Mouse (Mus musculus): ENCODE results near the gene Tbc1d8b. TPM values are rescaled to one million over a fixed set of nuclear protein-coding genes. Genes with fewer than 3 reads are reported as not detected.

The Tbc1d8b gene
- 0.78 and 0.95 TPM in 2 replicates for polyA plus RNA-seq (2016; fragmentation: Nextera tagmentation; extraction: Ambion mirVana)

- no peaks in the 10 kb centered on the region for H3K36me3 ChIP-seq
- no peaks in the 10 kb centered on the region for H3K9me3 ChIP-seq
- peak within 1 kb of the TSS; percentile 74 for H3K27ac ChIP-seq
- no peaks in the 10 kb centered on the region for H3K4me1 ChIP-seq (replicated peaks)
- peak; percentile 63 for DNase-seq (ENCODE audit: low spot score)
- 12% methylated on average over 43 of the region's 43 CpGs for WGBS
- H3K4me3 ChIP-seq = peak within 1 kb of the TSS; percentile 61
- peaks cover 19% of the 10 kb centered on the region for H3K27me3 ChIP-seq (ENCODE audit: insufficient read depth, poor library complexity, severe bottlenecking)
These were observed at the start of gene Tbc1d8b for GRCm38 (mm10) chrX:139684775-139685695. Tbc1d8b (plus strand) TSS chrX:139684996.

GRCm38 (mm10) chrX:139639744-139640143 lies 45.1 kb upstream of the Tbc1d8b start:
- Histone ChIP-seq H3K36me3 (no peaks in the 10 kb centered on the region), H3K27ac (no peak overlapping the region), H3K4me1 (replicated peaks) (no peaks in the 10 kb centered on the region), H3K27me3 (ENCODE audit: insufficient read depth, poor library complexity, severe bottlenecking) (peaks cover 4% of the 10 kb centered on the region; the same call in 1 of the 2 replicates), H3K9me3 (no peaks in the 10 kb centered on the region), H3K4me3 (no peak overlapping the region)
- 82% methylated on average over 2 of the region's 2 CpGs for WGBS
- DNase-seq (ENCODE audit: low spot score) = no peak

GRCm38 (mm10) chrX:139640418-139640817 lies 44.4 kb upstream of the Tbc1d8b start:
- H3K4me3 ChIP-seq = no peak overlapping the region
- peaks cover 4% of the 10 kb centered on the region; the same call in 1 of the 2 replicates for H3K27me3 ChIP-seq (ENCODE audit: insufficient read depth, poor library complexity, severe bottlenecking)
- no peak overlapping the region for H3K27ac ChIP-seq
- DNase-seq (ENCODE audit: low spot score) = no peak
- no peaks in the 10 kb centered on the region for H3K9me3 ChIP-seq
- H3K36me3 ChIP-seq = no peaks in the 10 kb centered on the region
- H3K4me1 ChIP-seq (replicated peaks) = no peaks in the 10 kb centered on the region

- Histone ChIP-seq H3K4me3 (no peak overlapping the region), H3K27ac (no peak overlapping the region), H3K36me3 (no peaks in the 10 kb centered on the region), H3K9me3 (no peaks in the 10 kb centered on the region), H3K4me1 (replicated peaks) (no peaks in the 10 kb centered on the region), H3K27me3 (ENCODE audit: insufficient read depth, poor library complexity, severe bottlenecking) (peaks cover 7% of the 10 kb centered on the region; the same call in 1 of the 2 replicates)
- 81% methylated on average over 5 of the region's 5 CpGs for WGBS
- DNase-seq (ENCODE audit: low spot score) = no peak
These were observed 32.6 kb upstream of the Tbc1d8b start for GRCm38 (mm10) chrX:139652226-139652625.

- DNase-seq (ENCODE audit: low spot score) = no peak
- no peak overlapping the region for H3K27ac ChIP-seq
- peaks cover 7% of the 10 kb centered on the region; the same call in 1 of the 2 replicates for H3K27me3 ChIP-seq (ENCODE audit: insufficient read depth, poor library complexity, severe bottlenecking)
- H3K4me3 ChIP-seq = no peak overlapping the region
- H3K9me3 ChIP-seq = no peaks in the 10 kb centered on the region
- 96% methylated on average over 3 of the region's 3 CpGs for WGBS
- H3K36me3 ChIP-seq = no peaks in the 10 kb centered on the region
- no peaks in the 10 kb centered on the region for H3K4me1 ChIP-seq (replicated peaks)
These were observed 31.5 kb upstream of the Tbc1d8b start for GRCm38 (mm10) chrX:139653292-139653691.

- H3K4me1 ChIP-seq (replicated peaks) = no peaks in the 10 kb centered on the region
- DNase-seq (ENCODE audit: low spot score) = no peak
- WGBS = 76% methylated on average over 5 of the region's 5 CpGs
- peaks cover 7% of the 10 kb centered on the region; the same call in 1 of the 2 replicates for H3K27me3 ChIP-seq (ENCODE audit: insufficient read depth, poor library complexity, severe bottlenecking)
- H3K27ac ChIP-seq = no peak overlapping the region
- H3K36me3 ChIP-seq = no peaks in the 10 kb centered on the region
- H3K9me3 ChIP-seq = no peaks in the 10 kb centered on the region
- H3K4me3 ChIP-seq = no peak overlapping the region
These were observed 30.3 kb upstream of the Tbc1d8b start for GRCm38 (mm10) chrX:139654350-139655063.

GRCm38 (mm10) chrX:139662111-139662510 lies 22.7 kb upstream of the Tbc1d8b start:
- H3K36me3 ChIP-seq = no peaks in the 10 kb centered on the region
- no peaks in the 10 kb centered on the region for H3K9me3 ChIP-seq
- WGBS = 54% methylated on average over 1 of the region's 1 CpGs

GRCm38 (mm10) chrX:139665829-139666228 lies 19.0 kb upstream of the Tbc1d8b start:
- H3K36me3 ChIP-seq = no peaks in the 10 kb centered on the region
- H3K9me3 ChIP-seq = no peaks in the 10 kb centered on the region
- DNase-seq (ENCODE audit: low spot score) = no peak
- H3K4me3 ChIP-seq = no peak overlapping the region
- peaks cover 3% of the 10 kb centered on the region; the same call in 1 of the 2 replicates for H3K27me3 ChIP-seq (ENCODE audit: insufficient read depth, poor library complexity, severe bottlenecking)
- no peak overlapping the region for H3K27ac ChIP-seq
- no peaks in the 10 kb centered on the region for H3K4me1 ChIP-seq (replicated peaks)
- 88% methylated on average over 2 of the region's 2 CpGs for WGBS

More at GRCm38 (mm10) chrX:139662111-139662510, 22.7 kb upstream of the Tbc1d8b start:
- DNase-seq (ENCODE audit: low spot score) = no peak
- Histone ChIP-seq H3K4me1 (replicated peaks) (no peaks in the 10 kb centered on the region), H3K27ac (no peak overlapping the region), H3K27me3 (ENCODE audit: insufficient read depth, poor library complexity, severe bottlenecking) (peaks cover 3% of the 10 kb centered on the region; the same call in 1 of the 2 replicates), H3K4me3 (no peak overlapping the region)

GRCm38 (mm10) chrX:139684410-139684774 lies 404 bp upstream of the Tbc1d8b start:
- Histone ChIP-seq H3K4me1 (replicated peaks) (no peaks in the 10 kb centered on the region), H3K4me3 (peak overlapping the region; percentile 61), H3K9me3 (no peaks in the 10 kb centered on the region), H3K27ac (peak overlapping the region; percentile 74), H3K27me3 (ENCODE audit: insufficient read depth, poor library complexity, severe bottlenecking) (peaks cover 19% of the 10 kb centered on the region), H3K36me3 (no peaks in the 10 kb centered on the region)
- 17% methylated on average over 8 of the region's 8 CpGs for WGBS
- DNase-seq (ENCODE audit: low spot score) = no peak

- Histone ChIP-seq H3K27ac (no peak within 1 kb of the TSS), H3K4me1 (replicated peaks) (no peaks in the 10 kb centered on the region), H3K36me3 (no peaks in the 10 kb centered on the region), H3K9me3 (no peaks in the 10 kb centered on the region), H3K27me3 (ENCODE audit: insufficient read depth, poor library complexity, severe bottlenecking) (peaks cover 10% of the 10 kb centered on the region; the same call in 1 of the 2 replicates), H3K4me3 (no peak within 1 kb of the TSS)
- DNase-seq (ENCODE audit: low spot score) = no peak
- 96% methylated on average over 8 of the region's 8 CpGs for WGBS
These were observed 29.6 kb downstream of the Tbc1d8b start, which contains the start of gene Gm15013 for GRCm38 (mm10) chrX:139714381-139714780. Gm15013 (minus strand) TSS chrX:139714481.

- Histone ChIP-seq H3K9me3 (no peaks in the 10 kb centered on the region), H3K4me1 (replicated peaks) (no peaks in the 10 kb centered on the region), H3K36me3 (no peaks in the 10 kb centered on the region), H3K4me3 (no peak overlapping the region), H3K27me3 (ENCODE audit: insufficient read depth, poor library complexity, severe bottlenecking) (peaks cover 18% of the 10 kb centered on the region), H3K27ac (no peak overlapping the region)
- WGBS = 90% methylated on average over 2 of the region's 2 CpGs
- no peak for DNase-seq (ENCODE audit: low spot score)
These were observed 37.6 kb downstream of the Tbc1d8b start for GRCm38 (mm10) chrX:139722350-139722749.

GRCm38 (mm10) chrX:139730541-139730940 lies 45.7 kb downstream of the Tbc1d8b start:
- peaks cover 17% of the 10 kb centered on the region for H3K27me3 ChIP-seq (ENCODE audit: insufficient read depth, poor library complexity, severe bottlenecking)
- H3K4me3 ChIP-seq = no peak overlapping the region
- no peaks in the 10 kb centered on the region for H3K36me3 ChIP-seq
- H3K9me3 ChIP-seq = no peaks in the 10 kb centered on the region
- no peak for DNase-seq (ENCODE audit: low spot score)
- H3K27ac ChIP-seq = no peak overlapping the region
- 87% methylated on average over 3 of the region's 3 CpGs for WGBS
- no peaks in the 10 kb centered on the region for H3K4me1 ChIP-seq (replicated peaks)

GRCm38 (mm10) chrX:139737066-139737465 lies 52.3 kb downstream of the Tbc1d8b start:
- 88% methylated on average over 5 of the region's 5 CpGs for WGBS
- no peaks in the 10 kb centered on the region for H3K4me1 ChIP-seq (replicated peaks)
- no peak overlapping the region for H3K27ac ChIP-seq
- H3K9me3 ChIP-seq = no peaks in the 10 kb centered on the region
- peaks cover 10% of the 10 kb centered on the region; the same call in 1 of the 2 replicates for H3K27me3 ChIP-seq (ENCODE audit: insufficient read depth, poor library complexity, severe bottlenecking)
- no peak overlapping the region for H3K4me3 ChIP-seq
- DNase-seq (ENCODE audit: low spot score) = no peak
- H3K36me3 ChIP-seq = no peaks in the 10 kb centered on the region
